Mouse (Mus musculus): ENCODE results near the gene Cdh23.

DNA sequence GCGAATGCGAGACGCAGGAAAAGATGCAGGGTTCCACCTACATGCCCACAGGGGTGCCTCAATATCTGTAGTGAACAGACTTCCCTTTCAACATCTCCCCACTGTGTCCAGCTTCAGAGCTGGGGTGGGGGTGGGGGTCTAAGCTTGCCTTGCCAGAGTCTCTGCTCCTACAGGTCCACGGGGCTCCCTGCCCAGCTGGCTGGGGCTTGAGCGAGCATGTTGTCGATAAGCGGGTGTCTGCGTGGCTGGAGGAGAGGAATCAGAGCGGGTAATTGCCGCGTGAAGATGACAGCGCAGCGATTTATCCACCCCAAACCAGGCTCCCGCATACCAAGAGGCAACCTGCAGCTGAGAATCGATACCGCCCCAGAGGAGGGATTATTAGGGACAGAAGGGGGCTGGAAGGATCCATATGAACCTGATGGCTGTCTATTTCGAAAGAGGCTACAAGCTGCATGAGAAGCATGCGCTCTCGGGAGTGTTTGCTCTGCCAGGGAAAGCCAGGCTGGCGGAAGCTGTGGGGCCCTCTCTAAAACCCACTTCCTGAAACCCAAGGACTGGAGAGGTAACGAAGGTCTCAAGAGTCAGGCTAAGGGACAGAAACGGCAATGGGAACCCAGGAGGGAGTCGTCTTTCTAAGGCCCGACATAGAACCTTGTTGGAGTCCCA, 129.8 kb downstream of the Cdh23 start:
- TF ChIP-seq CTCF (IDR thresholded peaks at IDR 0.05; ENCODE audit: low read depth, low read length) (no peak), GATA1 (IDR thresholded peaks at IDR 0.05; ENCODE audit: borderline replicate concordance, low read length) (no peak), POLR2AphosphoS5 (IDR thresholded peaks at IDR 0.05; ENCODE audit: insufficient replicate concordance, low read depth, low read length) (no peak)

Measured in G1E (cell line).